Mouse (Mus musculus): ENCODE data around the gene Usp2. TPM values are rescaled to one million over a fixed set of nuclear protein-coding genes. Genes with fewer than 3 reads are reported as not detected.
A peak's percentile ranks its signal among the peaks of the same experiment; 100 is the strongest.

Usp2 gene
- 10 to 100 TPM; 79.1 to 86.3 TPM for total RNA-seq (2021)
- long read RNA-seq, experiment 1, transcript Usp2-202 (12 exons, 2,057 nt): major isoform, 47 of 95 reads
- long read RNA-seq, experiment 1, transcript Usp2-201 (13 exons, 3,867 nt): minor isoform, 5 of 95 reads
- long read RNA-seq, experiment 1, partial matches to known transcripts: 7 of 95 reads
- long read RNA-seq, experiment 1, other reads (novel, unspliced or antisense): 33 of 95 reads
- long read RNA-seq, experiment 2, transcript Usp2-202 (12 exons, 2,057 nt): major isoform, 39 of 66 reads
- long read RNA-seq, experiment 2, transcript Usp2-201 (13 exons, 3,867 nt): minor isoform, 6 of 66 reads
- long read RNA-seq, experiment 2, partial matches to known transcripts: 5 of 66 reads
- long read RNA-seq, experiment 2, other reads (novel, unspliced or antisense): 14 of 66 reads

- peak; percentile 100 for DNase-seq (ENCODE audit: low spot score in 2 of 2)
Measured at GRCm38 (mm10) chr9:44066785-44067225, at the start of gene Usp2. Gene Usp2 (plus strand): TSS chr9:44067021.

- no peak for DNase-seq (ENCODE audit: low spot score in 2 of 2)
Measured at GRCm38 (mm10) chr9:44017846-44018245, 49.0 kb upstream of the Usp2 start.

GRCm38 (mm10) chr9:44020001-44020400 lies 46.8 kb upstream of the Usp2 start:
- DNase-seq (ENCODE audit: low spot score in 2 of 2): no peak

GRCm38 (mm10) chr9:44022100-44022847 lies 44.5 kb upstream of the Usp2 start:
- DNase-seq (ENCODE audit: low spot score in 2 of 2): no peak

DNA sequence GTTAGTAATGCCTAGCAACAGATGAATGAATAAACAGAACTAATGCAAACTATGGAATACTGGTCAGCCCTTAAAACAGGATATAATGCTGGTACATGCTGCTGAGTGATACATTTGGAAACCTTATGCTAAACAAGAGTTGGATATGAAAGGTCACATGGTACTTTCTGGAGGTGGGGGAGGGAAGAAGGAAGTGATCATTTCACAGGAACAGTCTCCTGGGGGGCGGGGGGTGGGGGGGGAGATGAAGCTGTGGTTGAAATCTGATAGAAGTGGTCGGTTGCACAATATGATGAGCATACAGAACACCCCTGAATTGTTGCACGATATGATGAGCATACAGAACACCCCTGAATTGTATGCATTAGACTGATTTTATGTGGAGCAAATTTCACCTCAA lies 42.7 kb upstream of the Usp2 start:
- no peak for DNase-seq (ENCODE audit: low spot score in 2 of 2)

DNA sequence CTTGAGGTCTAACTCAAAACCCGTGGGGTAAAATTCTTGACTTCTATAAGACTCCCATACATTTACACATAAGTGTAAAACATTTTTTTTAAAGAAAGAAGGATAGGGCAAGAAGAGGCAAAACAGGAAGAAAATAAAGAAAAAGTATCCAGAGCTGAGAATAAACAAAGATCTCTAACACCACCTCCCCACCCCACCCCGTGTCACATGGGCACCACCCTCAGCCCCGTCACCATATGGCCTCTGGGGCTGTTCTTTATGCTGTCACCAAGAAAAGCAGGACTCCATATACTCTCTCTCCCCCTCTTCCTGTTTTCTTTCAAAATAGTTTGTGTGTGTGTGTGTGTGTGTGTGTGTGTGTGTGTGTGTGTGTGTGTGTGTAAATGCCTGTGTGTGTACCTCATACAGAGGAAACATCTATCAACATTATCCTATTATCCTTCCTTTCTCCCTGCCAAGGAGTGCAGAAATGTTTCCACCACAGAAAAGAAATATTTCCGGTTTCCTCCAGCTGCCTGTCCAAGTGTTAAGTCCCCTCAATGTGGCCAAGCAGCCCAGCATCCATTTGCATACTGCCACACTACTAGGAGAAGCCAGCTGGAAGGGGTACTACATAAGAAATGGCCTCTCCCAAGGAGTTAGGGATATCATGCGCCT lies 37.1 kb upstream of the Usp2 start:
- no peak for DNase-seq (ENCODE audit: low spot score in 2 of 2)

GRCm38 (mm10) chr9:44030646-44031045 lies 36.2 kb upstream of the Usp2 start:
- no peak for DNase-seq (ENCODE audit: low spot score in 2 of 2)

DNA sequence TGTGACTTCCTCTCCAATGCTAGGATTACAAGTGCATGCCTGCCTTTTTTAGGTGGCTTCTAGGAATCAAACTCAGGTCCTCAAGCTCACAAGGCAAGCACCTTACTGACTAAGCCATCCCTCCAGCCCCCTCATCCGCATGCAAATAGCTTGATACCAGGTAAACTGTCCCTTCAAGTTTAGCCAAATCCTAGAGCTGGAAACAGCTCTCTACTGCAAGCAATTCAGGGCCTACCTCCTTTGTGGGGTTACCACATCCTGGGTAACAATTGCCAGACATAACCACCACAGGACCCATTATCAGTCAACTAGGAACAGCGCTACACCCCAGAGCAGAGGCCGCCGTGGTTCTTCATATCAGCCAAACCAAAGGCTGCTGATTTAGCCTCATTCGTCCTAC lies 35.7 kb upstream of the Usp2 start:
- no peak for DNase-seq (ENCODE audit: low spot score in 2 of 2)

GRCm38 (mm10) chr9:44031946-44032345 lies 34.9 kb upstream of the Usp2 start:
- DNase-seq (ENCODE audit: low spot score in 2 of 2): no peak

DNA sequence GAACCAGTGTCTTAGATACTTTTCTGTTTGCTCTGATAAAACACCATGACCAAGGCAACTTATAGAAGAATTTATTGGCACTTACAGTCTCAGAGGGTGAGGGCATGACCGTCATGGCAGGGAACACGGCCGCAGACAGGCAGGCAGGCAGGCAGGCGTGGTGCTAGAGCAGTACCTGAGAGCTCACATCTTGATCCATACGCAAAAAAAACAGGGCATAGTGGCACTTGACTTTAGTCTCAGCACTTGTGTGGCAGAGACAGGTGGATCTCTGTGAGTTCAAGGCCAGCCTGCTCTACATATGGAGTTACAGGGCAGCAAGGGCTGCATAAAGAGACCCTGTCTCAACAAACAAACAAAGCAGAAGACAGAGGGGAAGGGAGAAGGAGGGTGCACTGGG lies 33.5 kb upstream of the Usp2 start:
- no peak for DNase-seq (ENCODE audit: low spot score in 2 of 2)

- DNase-seq (ENCODE audit: low spot score in 2 of 2): no peak
Measured at GRCm38 (mm10) chr9:44033957-44034727, 32.7 kb upstream of the Usp2 start.

DNA sequence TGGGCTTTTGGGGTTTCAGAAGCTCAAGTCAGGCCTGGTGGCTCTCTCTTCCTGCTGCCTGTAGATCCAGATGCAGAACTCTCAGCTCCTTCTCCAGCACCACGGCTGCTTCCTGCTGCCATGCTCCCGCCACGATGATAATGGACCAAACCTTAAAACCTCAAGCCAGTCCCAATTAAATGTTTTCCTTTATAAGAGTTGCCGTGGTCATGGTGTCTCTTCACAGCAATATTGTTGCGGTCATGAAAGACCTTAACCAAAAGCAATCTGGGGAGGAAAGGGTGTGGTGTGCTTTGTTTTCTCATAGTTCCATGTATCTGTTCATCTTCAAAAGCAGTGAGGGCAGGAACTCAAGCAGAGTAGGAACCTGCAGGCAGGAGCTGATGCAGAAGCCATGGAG lies 29.7 kb upstream of the Usp2 start:
- DNase-seq (ENCODE audit: low spot score in 2 of 2): no peak

GRCm38 (mm10) chr9:44041511-44042395 lies 25.1 kb upstream of the Usp2 start:
- DNase-seq (ENCODE audit: low spot score in 2 of 2): no peak

- no peak for DNase-seq (ENCODE audit: low spot score in 2 of 2)
Measured at GRCm38 (mm10) chr9:44042396-44042680, 24.5 kb upstream of the Usp2 start.

- peak; percentile 74 to 85 for DNase-seq (ENCODE audit: low spot score in 2 of 2)
Measured at GRCm38 (mm10) chr9:44042836-44043707, 23.7 kb upstream of the Usp2 start, which contains the start of gene Thy1. Gene Thy1 (plus strand): TSS chr9:44043384.

DNA sequence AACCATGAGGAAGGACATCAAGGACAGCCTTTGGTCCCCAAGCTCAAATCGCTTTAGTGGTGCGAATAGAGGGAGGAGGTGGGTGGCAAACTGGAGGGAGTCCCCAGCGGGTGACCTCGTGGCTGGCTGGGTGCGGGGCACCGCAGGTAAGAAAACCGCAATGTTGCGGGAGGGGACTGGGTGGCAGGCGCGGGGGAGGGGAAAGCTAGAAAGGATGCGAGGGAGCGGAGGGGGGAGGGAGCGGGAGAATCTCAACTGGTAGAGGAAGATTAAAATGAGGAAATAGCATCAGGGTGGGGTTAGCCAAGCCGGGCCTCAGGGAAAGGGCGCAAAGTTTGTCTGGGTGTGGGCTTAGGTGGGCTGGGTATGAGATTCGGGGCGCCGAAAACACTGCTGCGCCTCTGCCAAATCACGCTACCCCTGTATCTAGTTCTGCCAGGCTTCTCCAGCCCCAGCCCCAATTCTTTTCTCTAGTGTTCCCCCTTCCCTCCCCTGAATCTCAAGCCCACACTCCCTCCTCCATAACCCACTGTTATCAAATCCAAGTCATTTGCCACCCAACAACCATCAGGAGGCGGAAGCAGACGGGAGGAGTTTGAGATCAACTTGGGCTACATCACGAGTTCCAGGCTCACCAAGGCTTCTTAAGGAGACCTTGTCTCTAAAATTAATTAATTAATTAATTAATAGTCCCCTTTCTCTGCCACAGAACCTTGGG lies 23.0 kb upstream of the Usp2 start:
- DNase-seq (ENCODE audit: low spot score in 2 of 2): peak in 1 of 2 experiments; percentile 53

- peak; percentile 50 to 58 for DNase-seq (ENCODE audit: low spot score in 2 of 2)
Measured at GRCm38 (mm10) chr9:44044426-44045157, 22.2 kb upstream of the Usp2 start.
